Mouse (Mus musculus) G1E (cell line): Measurements from ENCODE around the gene Twist2. TPM values are rescaled to one million over a fixed set of nuclear protein-coding genes. Genes with fewer than 3 reads are reported as not detected.

Source experiments
- ATAC-seq: 2 replicates; pipeline ENCODE4 v1.8.0; 2016; ENCODE audit warnings: mild to moderate bottlenecking; ENCODE audit not compliant: insufficient number of reproducible peaks, poor library complexity, low FRiP score, severe bottlenecking; ENCODE audit errors: extremely low read depth
- DNase-seq: peaks from one replicate; pipeline ENCODE4 v3.0.0; 2012; ENCODE audit warnings: low spot score
- H3K27me3 ChIP-seq: 2 replicates; pipeline ENCODE4 v1.6.1; 2012; ENCODE audit warnings: mild to moderate bottlenecking, low read length, inconsistent platforms; ENCODE audit not compliant: insufficient read depth
- H3K36me3 ChIP-seq: replicated peaks from 2 replicates; pipeline ENCODE3; 2012; ENCODE audit warnings: mild to moderate bottlenecking, inconsistent platforms
- H3K4me1 ChIP-seq: 2 replicates; pipeline ENCODE4 v1.6.1; 2012; ENCODE audit warnings: low read depth, low read length, inconsistent platforms, mixed read lengths; ENCODE audit not compliant: insufficient read depth
- H3K4me3 ChIP-seq: 2 replicates; pipeline ENCODE4 v1.5.1; 2012; ENCODE audit warnings: low read depth, mild to moderate bottlenecking, inconsistent platforms, low read length, moderate library complexity, mixed read lengths
- H3K9me3 ChIP-seq: replicated peaks from 2 replicates; pipeline ENCODE4 v1.6.1; 2012; ENCODE audit warnings: inconsistent platforms
- CTCF ChIP-seq: IDR thresholded peaks from 2 replicates; pipeline ENCODE4 v1.5.1; 2012; ENCODE audit warnings: low read depth, low read length, inconsistent platforms, mixed read lengths
- GATA1 ChIP-seq: IDR thresholded peaks from 2 replicates; pipeline ENCODE4 v1.6.1; 2012; ENCODE audit warnings: borderline replicate concordance, low read length, inconsistent platforms, mixed read lengths
- GATA2 ChIP-seq: IDR thresholded peaks from 2 replicates; pipeline ENCODE4 v1.6.1; 2012; ENCODE audit warnings: low read depth, low read length, inconsistent platforms, borderline replicate concordance
- POLR2AphosphoS5 ChIP-seq: IDR thresholded peaks from 2 replicates; pipeline ENCODE4 v1.6.1; 2012; ENCODE audit warnings: low read depth, low read length, inconsistent platforms; ENCODE audit not compliant: insufficient replicate concordance
- TAL1 ChIP-seq: conservative IDR thresholded peaks from 2 replicates; pipeline ENCODE4 v1.6.1; 2012; ENCODE audit warnings: low read depth, low read length, inconsistent platforms, mixed read lengths
- polyA plus RNA-seq: library from polyadenylated mRNA; stranded (reverse); fragments of >175 nt; gene quantifications from 2 replicates; pipeline ENCODE4 v1.2.3, GENCODE M21; 2012
- total RNA-seq, 2 experiments: library from RNA; stranded (forward) in 1 of 2; stranded (reverse) in 1 of 2; fragments of 200-1000 nt in 1 of 2; fragments of >200 nt in 1 of 2; fragmentation: Nextera tagmentation in 1 of 2; gene quantifications; 2 replicates each; pipeline ENCODE4 v1.2.3; 2014 to 2017

Twist2 gene
- total and polyA plus RNA-seq, 3 experiments, result 0.05 TPM; not detected in 2

DNA sequence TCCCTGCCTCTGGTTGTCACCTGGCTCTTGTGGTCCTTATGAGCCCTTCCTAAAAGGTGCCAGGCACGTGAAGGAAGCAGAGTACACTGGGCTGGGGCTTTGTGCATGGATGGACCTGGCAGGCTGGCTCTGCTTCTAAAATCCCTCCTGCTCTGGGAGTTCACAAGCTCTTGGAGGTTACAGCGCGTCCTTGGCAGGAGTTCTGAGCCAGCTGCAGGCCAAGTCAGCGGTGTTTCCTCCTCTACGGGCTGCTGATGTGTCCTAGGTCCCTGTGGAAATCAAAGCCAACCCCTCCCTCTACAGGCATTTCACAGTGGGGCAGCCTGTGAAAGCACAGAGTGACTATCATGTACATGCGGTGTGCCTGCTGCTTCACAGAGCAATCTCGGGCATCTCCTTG, 20.1 kb upstream of the Twist2 start:
- 0 out of 2 replicates have a peak, but pooled peaks cover 3% of the 10 kb centered on the region for H3K4me1 ChIP-seq
- DNase-seq, result no peak
- no peak overlapping the region for H3K4me3 ChIP-seq
- TF ChIP-seq TAL1, result no peak
- TF ChIP-seq GATA2, result no peak
- TF ChIP-seq GATA1, result no peak
- TF ChIP-seq CTCF, result no peak
- no peak for TF ChIP-seq POLR2AphosphoS5
- no peaks in the 10 kb centered on the region for H3K27me3 ChIP-seq
- H3K9me3 ChIP-seq, result no peaks in the 10 kb centered on the region
- no peak for ATAC-seq
- no peaks in the 10 kb centered on the region for H3K36me3 ChIP-seq

DNA sequence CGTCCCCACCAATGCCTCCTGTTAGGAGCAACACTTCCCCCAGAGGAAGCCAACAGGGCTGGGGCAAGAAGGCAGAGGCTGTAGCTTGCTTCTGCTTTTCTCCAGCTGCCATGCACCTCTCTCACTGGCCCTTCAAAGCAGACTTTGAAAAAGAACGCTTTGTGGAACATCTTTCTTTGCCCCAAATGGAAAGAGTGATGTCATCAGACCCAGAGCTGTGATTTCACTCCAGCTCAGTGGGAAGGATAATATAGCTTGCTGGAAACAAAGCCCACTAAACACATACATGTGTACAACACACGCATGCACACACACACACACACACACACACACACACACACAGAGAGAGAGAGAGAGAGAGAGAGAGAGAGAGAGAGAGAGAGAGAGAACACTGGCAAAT, 17.1 kb upstream of the Twist2 start:
- ATAC-seq (no peak), DNase-seq (no peak)
- Histone ChIP-seq H3K4me3 (no peak overlapping the region), H3K27me3 (no peaks in the 10 kb centered on the region), H3K9me3 (peaks cover 2% of the 10 kb centered on the region; the same call in 1 of the 2 replicates), H3K4me1 (no peaks in the 10 kb centered on the region), H3K36me3 (no peaks in the 10 kb centered on the region)
- TF ChIP-seq TAL1 (no peak), GATA1 (no peak)

DNA sequence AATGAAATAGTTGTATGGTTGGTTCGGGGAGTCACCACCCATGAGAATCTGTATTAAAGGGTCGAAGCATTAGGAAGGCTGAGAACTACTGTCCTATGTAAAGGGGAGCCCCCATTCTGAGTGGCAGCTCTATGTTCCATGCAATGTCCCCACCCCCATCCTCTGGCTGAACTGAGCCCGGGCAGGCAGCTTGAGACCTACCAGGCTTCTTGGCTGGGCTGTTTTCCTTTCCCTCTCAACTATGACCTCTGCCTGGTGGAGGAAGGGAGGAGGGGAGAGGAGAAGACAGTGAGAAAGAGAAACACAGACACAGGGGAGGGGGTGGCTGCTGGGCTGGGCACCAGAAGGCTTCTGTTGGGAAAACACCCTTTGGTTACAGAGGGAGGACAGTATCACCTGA, 1.9 kb upstream of the Twist2 start:
- Histone ChIP-seq H3K4me1 (no peaks in the 10 kb centered on the region), H3K36me3 (no peaks in the 10 kb centered on the region), H3K9me3 (peaks cover 4% of the 10 kb centered on the region), H3K4me3 (no peak overlapping the region), H3K27me3 (peaks cover 3% of the 10 kb centered on the region; the same call in 1 of the 2 replicates)
- ATAC-seq (no peak), DNase-seq (no peak)
- TF ChIP-seq POLR2AphosphoS5 (no peak), GATA2 (no peak)

DNA sequence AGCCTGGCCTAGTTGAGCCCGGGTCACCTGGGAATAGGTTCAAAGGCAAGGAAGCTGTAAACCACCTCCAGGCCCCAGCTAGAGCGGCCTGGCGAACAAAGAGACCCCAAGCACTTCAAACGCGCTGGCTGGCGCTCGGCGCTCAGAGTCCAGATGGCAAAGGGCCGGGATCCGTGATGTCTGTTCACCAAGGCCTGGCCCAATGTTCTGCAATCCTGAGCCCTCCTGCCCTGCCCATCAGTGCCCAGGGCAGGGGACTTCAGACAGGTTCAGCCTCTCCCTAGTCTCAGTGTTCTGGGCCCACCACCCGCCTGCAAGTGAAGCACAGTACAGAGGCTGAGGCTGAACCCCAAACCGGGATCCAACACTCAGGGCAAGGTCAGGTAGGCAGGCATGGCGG, 913 bp upstream of the Twist2 start:
- no peak for ATAC-seq
- DNase-seq, result no peak
- Histone ChIP-seq H3K36me3 (no peaks in the 10 kb centered on the region), H3K9me3 (peaks cover 4% of the 10 kb centered on the region), H3K27me3 (peaks cover 3% of the 10 kb centered on the region; the same call in 1 of the 2 replicates), H3K4me3 (no peak overlapping the region), H3K4me1 (no peaks in the 10 kb centered on the region)
- TF ChIP-seq GATA2, result no peak
- TF ChIP-seq CTCF, result no peak
- no peak for TF ChIP-seq POLR2AphosphoS5
- no peak for TF ChIP-seq TAL1
- TF ChIP-seq GATA1, result no peak

DNA sequence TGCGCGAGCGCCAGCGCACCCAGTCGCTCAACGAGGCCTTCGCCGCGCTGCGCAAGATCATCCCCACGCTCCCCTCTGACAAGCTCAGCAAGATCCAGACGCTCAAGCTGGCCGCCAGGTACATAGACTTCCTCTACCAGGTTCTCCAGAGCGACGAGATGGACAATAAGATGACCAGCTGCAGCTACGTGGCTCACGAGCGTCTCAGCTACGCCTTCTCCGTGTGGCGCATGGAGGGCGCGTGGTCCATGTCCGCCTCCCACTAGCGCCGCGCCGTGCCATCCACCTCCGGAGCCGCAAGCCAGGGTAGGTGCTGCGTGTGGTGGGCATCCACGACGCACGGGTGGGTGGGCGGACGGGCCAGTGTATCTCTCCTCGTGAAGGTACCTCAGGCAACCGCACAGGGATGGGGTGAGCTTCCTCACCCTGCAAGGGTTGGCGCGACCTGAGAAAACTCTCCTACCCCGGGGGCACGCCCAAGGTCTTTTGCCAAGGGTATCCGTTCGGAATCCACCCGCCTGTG, 644 bp downstream of the Twist2 start:
- no peaks in the 10 kb centered on the region for H3K36me3 ChIP-seq
- H3K27me3 ChIP-seq, result peaks cover 3% of the 10 kb centered on the region; the same call in 1 of the 2 replicates
- H3K9me3 ChIP-seq, result peaks cover 4% of the 10 kb centered on the region
- TF ChIP-seq GATA2 (no peak), TAL1 (no peak), GATA1 (no peak), POLR2AphosphoS5 (no peak), CTCF (no peak)
- ATAC-seq (no peak), DNase-seq (no peak)
- no peak overlapping the region; the same call in 1 of the 2 replicates for H3K4me3 ChIP-seq
- H3K4me1 ChIP-seq, result no peaks in the 10 kb centered on the region

DNA sequence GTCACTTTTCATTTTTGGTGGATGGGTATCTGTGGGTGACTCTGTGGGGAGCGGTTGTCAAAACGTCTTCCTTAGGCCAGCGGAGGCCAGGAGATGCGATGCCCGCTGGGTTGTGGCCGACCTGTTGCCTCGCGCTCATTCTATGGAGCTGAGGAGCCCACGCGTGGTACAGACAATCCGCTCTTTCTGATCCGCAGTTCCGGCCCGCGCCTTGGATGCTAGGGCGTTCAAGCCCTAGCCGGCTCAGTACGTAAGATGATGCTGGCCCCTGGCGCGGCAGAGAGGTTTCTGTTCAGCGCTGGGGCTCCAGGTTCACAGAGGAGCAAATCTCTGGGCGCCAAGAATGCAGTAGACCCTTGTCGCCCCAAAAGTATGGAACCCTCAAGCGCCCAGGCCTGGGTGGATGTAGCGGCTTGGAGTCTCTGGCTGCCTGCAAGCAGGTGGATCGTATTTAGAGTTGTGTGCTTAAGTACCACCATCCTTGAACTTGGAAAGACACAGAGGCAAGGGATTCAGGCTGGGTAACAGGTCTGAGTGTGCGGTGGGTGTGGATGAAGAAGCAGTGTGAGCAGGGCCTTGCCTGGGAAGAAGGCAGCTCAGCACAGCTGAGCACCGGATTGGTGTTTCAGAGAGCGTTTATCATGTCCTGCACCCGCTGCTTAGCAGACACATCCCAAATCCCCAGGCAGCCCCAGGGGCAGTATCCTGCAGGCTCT, 1.3 kb downstream of the Twist2 start:
- Histone ChIP-seq H3K27me3 (peaks cover 3% of the 10 kb centered on the region; the same call in 1 of the 2 replicates), H3K4me1 (no peaks in the 10 kb centered on the region), H3K36me3 (no peaks in the 10 kb centered on the region), H3K4me3 (no peak overlapping the region), H3K9me3 (peaks cover 4% of the 10 kb centered on the region)
- ATAC-seq (no peak), DNase-seq (no peak)
- no peak for TF ChIP-seq POLR2AphosphoS5
- no peak for TF ChIP-seq GATA1
- TF ChIP-seq GATA2, result no peak
- TF ChIP-seq CTCF, result no peak
- no peak for TF ChIP-seq TAL1

DNA sequence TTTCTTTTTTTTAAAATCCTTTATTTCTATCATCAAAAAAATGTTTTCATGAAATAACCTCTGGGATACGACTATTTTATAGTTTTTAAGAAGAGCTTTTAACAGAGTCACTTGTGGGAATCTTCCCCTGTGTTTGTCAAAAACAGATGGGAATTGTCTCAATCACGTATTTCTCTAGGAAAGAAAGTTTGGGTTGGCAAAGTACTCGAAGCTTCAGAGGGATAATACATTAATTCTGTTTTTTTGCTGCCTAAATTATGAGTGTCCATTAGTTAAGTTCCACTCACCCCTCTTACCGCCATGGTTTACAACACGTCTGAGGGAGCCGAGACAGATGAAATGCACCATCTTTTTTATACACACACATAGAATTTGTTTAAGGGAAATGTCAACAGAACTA, 2.2 kb downstream of the Twist2 start:
- ATAC-seq (no peak), DNase-seq (no peak)
- no peaks in the 10 kb centered on the region for H3K4me1 ChIP-seq
- H3K36me3 ChIP-seq, result no peaks in the 10 kb centered on the region
- peaks cover 3% of the 10 kb centered on the region; the same call in 1 of the 2 replicates for H3K27me3 ChIP-seq
- no peak for TF ChIP-seq POLR2AphosphoS5
- TF ChIP-seq GATA2, result no peak
- TF ChIP-seq GATA1, result no peak
- TF ChIP-seq TAL1, result no peak
- no peak for TF ChIP-seq CTCF
- no peak overlapping the region for H3K4me3 ChIP-seq
- peaks cover 4% of the 10 kb centered on the region for H3K9me3 ChIP-seq
